Mouse (Mus musculus) bone marrow macrophage, adult 2 months (primary cell): ENCODE measurements at regions not wholly inside any gene's neighbourhood (a gene's known extent, or its start where the extent isn't known, plus 50 kb on each side); places are given as distances from the start of the nearest gene placed in this dataset.

Source experiments
- CTCF ChIP-seq: IDR thresholded peaks from 2 replicates; pipeline ENCODE4 v1.5.1; 2012; ENCODE audit warnings: low read depth, mild to moderate bottlenecking, low read length, moderate library complexity
- POLR2A ChIP-seq: IDR thresholded peaks from 2 replicates; pipeline ENCODE4 v1.6.1; 2012; ENCODE audit warnings: mild to moderate bottlenecking, low read depth, low read length, borderline replicate concordance

- no peak for TF ChIP-seq CTCF
- no peak for TF ChIP-seq POLR2A
These were observed 367.7 kb upstream of the Smim15 start for GRCm38 (mm10) chr13:107676310-107677090.
